Mouse (Mus musculus): ENCODE data around the gene Gfod1.

- TF ChIP-seq CTCF (IDR thresholded peaks at IDR 0.05; ENCODE audit: borderline replicate concordance, extremely low read depth, insufficient read depth, insufficient read length) (no peak), POLR2A (IDR thresholded peaks at IDR 0.05; ENCODE audit: borderline replicate concordance, extremely low read depth, insufficient read depth, insufficient read length, poor library complexity, severe bottlenecking) (no peak)
These were observed 35.2 kb downstream of the Gfod1 start for GRCm38 (mm10) chr13:43268539-43269327.
